Mouse (Mus musculus) monocyte, adult 5-6 weeks (primary cell): ENCODE results near the gene Ttc30a1. TPM values are rescaled to one million over a fixed set of nuclear protein-coding genes. Genes with fewer than 3 reads are reported as not detected.
"Not testable (repeated sequence)": the region's sequence is repeated elsewhere in the genome, so short reads cannot be mapped to it uniquely, and the experiment has no call there.

Source experiments
- ATAC-seq: fragments of 153-309, 156-312 bp; replicated peaks from 2 replicates; pipeline ENCODE4 v1.8.0; 2017; ENCODE audit warnings: mild to moderate bottlenecking; ENCODE audit not compliant: low TSS enrichment, insufficient number of reproducible peaks, severe bottlenecking, poor library complexity, low FRiP score
- total RNA-seq: library from RNA; stranded (forward); fragments of 200-1000, 200-491, 200-594 nt; gene quantifications from 3 replicates; pipeline ENCODE4 v1.2.3, GENCODE M21; 2017

The Ttc30a1 gene
- total RNA-seq, 1 experiment from 2014 or later: 0.19 TPM

DNA sequence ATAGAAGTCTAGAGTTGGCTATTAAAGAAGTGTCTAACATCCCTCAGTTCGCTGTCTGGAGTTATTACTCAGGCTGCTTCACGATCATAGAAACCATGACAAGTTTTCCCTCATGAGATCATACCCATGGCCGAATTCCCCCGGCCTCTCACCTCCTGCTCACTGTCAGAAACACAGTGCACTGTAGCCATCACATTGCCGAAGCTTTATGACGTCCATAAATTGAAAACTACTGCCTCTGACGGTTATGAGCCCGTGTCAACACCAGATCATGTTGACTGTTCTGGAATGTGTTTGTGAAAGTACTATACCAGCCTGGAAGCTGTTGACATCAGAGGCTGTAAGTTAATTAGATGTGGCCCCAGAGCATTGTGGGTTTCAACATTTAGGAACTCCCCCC lies 31.1 kb downstream of the Ttc30a1 start:
- ATAC-seq: no peak

DNA sequence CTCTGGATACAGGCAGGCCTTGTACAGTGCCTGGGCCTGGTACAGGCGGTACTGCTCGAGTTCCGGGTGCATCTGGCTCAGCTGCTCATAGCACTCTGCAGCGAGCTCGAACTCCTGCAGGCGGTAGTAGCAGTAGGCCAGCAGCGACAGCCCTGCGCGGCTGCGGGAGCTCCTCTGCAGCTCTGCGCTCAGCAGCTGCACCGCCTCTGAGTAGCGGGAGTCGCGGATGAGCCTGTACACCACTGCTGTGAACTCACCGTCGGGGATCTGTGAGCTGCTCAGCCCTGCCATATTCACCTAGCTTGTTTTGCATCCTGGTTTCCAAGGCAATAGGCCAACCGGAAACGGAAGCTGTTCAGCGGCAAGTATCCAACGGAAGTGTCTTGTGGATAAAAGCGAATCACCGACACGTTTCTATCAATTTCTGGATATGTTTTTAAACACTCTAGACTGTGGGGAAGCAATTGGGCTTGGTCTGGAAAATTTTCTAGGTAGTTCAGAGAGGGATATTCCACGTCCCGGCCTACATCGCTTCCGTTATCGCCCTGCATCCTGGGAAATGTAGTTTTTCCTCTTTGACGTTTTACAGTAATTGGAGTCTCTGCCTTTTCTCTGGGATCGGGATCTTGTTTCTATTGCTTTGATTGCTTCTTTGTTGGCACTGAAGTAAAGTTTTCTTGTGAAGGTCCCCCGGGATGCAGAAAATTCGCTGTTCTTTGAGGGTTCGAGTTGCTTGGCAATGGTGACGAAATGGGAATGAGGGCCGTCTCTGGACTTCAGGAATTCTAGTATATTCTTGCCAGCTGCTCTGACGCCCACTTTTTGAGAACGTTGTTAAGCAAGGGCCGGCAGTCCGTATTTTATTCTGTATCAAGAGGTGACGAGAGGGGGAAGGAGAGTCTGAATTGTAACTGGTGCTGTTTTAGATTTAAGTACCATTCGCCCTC lies 43.4 kb downstream of the Ttc30a1 start, which contains the start of gene Ttc30b:
Gene Ttc30b, minus strand, starts transcription at position 469 of the 947 bp plus-strand sequence.
- ATAC-seq: peak; percentile 80

GRCm38 (mm10) chr2:75937520-75938116 lies 44.1 kb downstream of the Ttc30a1 start:
- ATAC-seq: peak; percentile 22; the same call in 1 of the 2 replicates

- not testable (repeated sequence) for ATAC-seq
Observed at GRCm38 (mm10) chr2:75936685-75937084, 45.1 kb downstream of the Ttc30a1 start.

DNA sequence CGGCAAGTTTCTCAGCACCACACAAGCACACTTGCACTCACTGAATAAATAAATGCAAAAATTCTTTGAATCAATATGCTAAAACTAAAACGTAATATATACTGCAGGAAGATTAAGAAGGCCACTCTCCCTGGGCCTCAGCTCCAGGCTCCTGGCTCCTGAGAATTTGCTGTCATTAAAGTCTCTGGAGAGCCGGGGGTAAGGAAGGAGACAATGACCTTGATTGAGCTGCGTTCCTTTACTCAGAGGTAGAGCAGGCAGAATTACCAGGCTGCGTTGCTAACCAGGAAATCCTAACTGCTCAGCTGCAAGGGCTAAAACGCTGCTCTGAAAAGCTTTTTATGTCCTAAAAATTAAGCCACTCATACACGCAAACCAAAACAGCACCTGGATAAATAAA lies 48.2 kb downstream of the Ttc30a1 start:
- ATAC-seq: no peak

GRCm38 (mm10) chr2:75930941-75931340 lies 50.8 kb downstream of the Ttc30a1 start:
- ATAC-seq: no peak

DNA sequence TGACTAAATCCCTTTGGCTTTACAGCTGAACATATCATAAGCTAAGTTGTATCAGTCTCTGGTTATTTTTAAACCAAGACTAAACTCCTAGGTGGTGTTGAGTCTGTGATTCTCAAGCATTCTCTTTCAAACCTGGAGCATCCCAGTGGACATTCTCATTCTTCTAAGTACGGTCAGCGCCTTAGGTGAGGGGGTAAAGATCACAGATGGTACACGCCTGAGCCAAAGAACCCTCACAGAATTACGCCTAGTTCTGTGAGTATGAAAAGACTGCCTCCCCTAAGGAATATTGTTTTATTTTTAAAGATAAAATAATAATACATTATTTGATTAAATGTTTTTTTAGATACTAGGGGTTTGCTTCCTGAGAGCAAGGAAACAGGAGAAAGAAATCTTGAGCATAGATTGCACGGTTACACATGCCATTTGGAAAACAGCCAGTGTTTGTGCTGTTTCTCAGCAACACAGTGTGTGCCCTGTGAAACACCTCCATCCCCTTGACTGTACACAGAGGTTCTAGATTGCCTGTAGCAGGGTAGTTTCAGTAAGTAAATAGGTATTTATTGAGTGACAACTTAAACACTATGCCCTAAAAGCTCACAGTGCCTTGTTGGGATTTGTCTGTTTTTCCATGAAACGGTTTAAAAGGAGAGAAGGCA lies 51.9 kb downstream of the Ttc30a1 start:
- ATAC-seq: no peak

DNA sequence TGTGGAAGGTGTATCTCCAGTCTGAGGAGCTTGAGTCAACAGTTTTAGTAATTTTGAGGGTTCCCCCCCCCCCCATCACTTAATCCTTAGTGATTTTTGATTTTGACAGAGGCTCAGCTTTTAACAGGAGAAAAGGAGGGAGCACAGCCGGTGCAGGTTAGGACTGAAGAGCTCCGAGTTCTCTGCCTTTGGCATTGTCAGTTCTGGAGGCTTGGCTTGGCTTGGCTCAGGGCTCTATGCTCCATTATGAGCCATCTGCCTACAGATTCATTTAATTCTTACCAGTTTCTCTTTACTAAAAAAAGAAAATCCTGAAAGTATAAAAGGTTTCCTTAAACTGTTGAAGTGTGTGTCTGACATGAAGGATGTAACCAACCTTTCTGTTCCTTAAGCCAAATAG lies 52.6 kb downstream of the Ttc30a1 start:
- ATAC-seq: no peak

Other genes with a start within 250 kb of the Ttc30a1 start
- 60.0 to 94.2 TPM (median 75.4 TPM) in 3 replicates for gene Agps, start 149.8 kb downstream of the Ttc30a1 start, total RNA-seq
- gene Ttc30b, start 43.4 kb downstream of the Ttc30a1 start, total RNA-seq: 1.3 to 3.2 TPM (median 2.4 TPM) in 3 replicates
- 0.29 to 0.64 TPM in 2 of 3 replicates, not detected in the other for gene Ttc30a2, start 3.8 kb downstream of the Ttc30a1 start, total RNA-seq